Mouse (Mus musculus): ENCODE results near the gene Gm43191. TPM values are rescaled to one million over a fixed set of nuclear protein-coding genes. Genes with fewer than 3 reads are reported as not detected.

Gm43191 gene
- total RNA-seq, 2 experiments from 2014 or later = 0.86 to 1.3 TPM

Other genes with a start within 250 kb of the Gm43191 start
- gene Rtca, start 173.1 kb downstream of the Gm43191 start, total RNA-seq (2021) = 10 to 100 TPM; 20.1 to 22.1 TPM
- gene Dbt, start 168.2 kb downstream of the Gm43191 start, total RNA-seq (2021) = 10 to 100 TPM; 57.0 to 62.1 TPM
- gene Lrrc39, start 118.3 kb downstream of the Gm43191 start, total RNA-seq (2021) = 10 to 100 TPM; 69.5 to 70.7 TPM
- gene Sass6, start 86.3 kb downstream of the Gm43191 start, total RNA-seq (2021) = 1 to 10 TPM; 2.1 to 2.4 TPM
- gene Trmt13, start 66.7 kb downstream of the Gm43191 start, total RNA-seq (2021) = 1 to 10 TPM; 5.1 to 5.3 TPM
- 10 to 100 TPM; 17.9 to 22.0 TPM for gene Mfsd14a, start 18.6 kb downstream of the Gm43191 start, total RNA-seq (2021)
- 10 to 100 TPM; 13.9 to 14.6 TPM for gene Slc35a3, start 31.6 kb upstream of the Gm43191 start, total RNA-seq (2021)
- 100 to 1,000 TPM; 199 to 210 TPM for gene Agl, start 126.9 kb upstream of the Gm43191 start, total RNA-seq (2021)
- 1 to 10 TPM; 3.1 to 4.8 TPM for gene Frrs1, start 178.2 kb upstream of the Gm43191 start, total RNA-seq (2021)